Mouse (Mus musculus) regulatory T cell (primary cell): ENCODE measurements around the gene Trpm8.

Experiments
- in situ Hi-C: fragments of 300-600 bp; cut with MboI, MseI; formaldehyde crosslinking; loops from one replicate; pipeline ENCODE4 v1.15.1; 2025; ENCODE audit warnings: high pct_unique_total_duplicates

Trpm8 gene

DNA sequence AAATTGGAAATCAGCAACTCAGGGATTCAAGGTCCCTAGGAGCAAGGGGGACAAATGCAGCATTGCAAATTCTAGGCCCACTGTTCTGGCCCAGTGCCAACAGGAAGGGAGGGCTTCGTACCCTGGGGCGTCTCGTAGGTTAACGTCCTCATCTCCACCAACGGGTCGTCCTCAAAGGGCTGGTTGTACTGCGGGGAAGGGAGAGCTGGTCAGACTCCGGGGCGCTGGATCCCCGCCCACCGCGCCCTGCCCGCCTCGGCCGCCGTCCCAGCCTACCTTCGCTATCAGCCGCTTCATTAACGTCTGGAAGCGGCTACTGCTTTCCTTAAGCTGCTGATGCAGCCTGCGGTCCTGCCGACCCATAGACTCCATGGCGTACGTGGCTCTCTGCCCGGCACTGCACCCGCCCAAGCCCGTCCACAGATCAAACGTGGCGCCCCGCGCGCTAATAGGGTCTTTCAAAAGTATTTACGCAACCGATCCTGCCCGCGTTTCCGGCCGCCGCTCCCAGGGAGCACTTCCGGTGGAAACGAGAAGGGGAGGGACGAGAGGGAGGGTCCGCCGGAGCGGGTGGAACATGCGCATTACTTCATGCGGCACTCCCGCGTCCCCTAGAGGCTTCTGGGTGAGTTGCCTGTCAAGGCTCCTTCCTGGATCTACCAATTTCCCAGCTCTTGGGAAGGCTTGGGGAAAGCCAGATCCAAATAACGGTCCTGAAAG, at the start of gene Trpm8, which contains the start of gene Hjurp:
Trpm8 (plus strand) TSS at position 564 of the 720 bp plus-strand sequence.
Hjurp (minus strand) TSS at position 536 of the 720 bp plus-strand sequence.
- in situ Hi-C loops, result no loop called here

DNA sequence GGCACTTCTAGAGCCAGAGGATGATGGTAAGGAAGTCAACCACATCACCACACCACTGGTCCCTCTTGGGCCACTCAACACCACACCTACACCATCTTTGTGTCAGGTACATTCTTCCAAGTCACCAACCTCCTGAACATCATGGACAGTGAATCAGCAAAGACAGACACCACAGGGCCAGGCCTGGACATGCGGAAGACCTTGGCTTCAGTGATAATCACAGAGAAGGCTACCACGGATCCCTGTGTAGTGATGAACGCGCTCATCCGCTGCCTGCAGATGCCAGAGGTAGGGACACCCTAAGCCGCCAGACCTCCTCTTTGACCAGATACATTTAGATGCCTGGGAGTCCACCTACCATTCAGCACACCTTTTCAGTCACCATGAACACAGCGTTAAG, 49.3 kb upstream of the Trpm8 start:
- in situ Hi-C loops, result no loop called here

DNA sequence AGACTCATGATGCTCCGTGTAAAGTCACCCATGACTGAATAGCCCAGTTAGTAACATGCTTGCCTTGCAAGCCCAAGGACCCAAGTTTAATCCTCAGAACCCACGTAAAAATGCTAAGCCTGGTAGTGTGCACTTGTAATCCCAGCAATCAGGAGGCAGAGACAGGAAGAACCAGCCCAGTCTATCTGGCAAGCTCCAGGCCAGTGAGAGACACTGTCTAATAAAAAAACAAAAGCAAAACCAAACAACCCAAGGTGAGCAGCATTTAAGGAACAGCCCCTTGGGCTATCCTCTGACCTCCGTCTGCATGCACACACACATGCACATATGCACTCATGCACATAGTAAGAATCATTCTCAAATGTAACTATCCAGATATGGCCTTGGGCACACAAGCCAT, 47.9 kb upstream of the Trpm8 start:
- in situ Hi-C loops, result no loop called here

DNA sequence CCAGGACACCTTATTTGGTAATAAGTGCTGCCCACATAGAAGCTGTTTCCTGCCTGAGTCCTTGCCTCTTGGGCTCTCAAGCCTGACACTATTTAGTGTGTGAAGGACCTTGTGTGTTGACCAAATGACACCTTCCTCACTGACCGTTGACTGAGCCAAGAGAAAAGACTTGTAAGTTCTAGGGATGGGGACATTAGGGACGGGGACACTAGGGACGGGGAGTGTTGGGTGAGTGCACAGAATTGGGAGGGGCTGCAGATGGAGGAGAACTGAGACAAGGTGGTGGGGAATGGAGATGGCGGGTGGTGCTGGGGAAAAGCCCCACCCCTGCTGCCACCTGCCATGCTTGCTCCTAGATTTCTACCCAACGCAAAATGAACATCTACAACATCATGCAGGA, 47.5 kb upstream of the Trpm8 start:
- in situ Hi-C loops, result no loop called here

DNA sequence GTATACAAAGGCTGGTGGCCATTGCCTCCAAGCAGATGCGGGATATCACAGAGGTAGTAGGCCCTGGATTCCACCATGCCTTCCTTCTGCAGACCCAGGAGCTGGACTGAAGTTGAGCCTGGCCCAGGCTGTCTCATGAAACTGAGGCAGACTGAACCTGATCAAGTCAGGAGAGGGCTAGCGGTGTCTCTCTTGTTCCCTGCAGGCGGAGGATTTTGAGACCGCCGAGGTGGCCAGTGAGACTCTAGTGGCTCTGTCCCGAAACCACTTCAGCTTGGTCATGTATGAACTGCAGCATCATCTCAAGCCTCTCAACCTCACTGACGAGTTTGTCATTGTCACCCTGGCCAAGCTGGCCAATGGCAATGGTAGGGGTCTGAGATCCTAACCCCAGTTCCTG, 47.0 kb upstream of the Trpm8 start:
- in situ Hi-C loops, result no loop called here

DNA sequence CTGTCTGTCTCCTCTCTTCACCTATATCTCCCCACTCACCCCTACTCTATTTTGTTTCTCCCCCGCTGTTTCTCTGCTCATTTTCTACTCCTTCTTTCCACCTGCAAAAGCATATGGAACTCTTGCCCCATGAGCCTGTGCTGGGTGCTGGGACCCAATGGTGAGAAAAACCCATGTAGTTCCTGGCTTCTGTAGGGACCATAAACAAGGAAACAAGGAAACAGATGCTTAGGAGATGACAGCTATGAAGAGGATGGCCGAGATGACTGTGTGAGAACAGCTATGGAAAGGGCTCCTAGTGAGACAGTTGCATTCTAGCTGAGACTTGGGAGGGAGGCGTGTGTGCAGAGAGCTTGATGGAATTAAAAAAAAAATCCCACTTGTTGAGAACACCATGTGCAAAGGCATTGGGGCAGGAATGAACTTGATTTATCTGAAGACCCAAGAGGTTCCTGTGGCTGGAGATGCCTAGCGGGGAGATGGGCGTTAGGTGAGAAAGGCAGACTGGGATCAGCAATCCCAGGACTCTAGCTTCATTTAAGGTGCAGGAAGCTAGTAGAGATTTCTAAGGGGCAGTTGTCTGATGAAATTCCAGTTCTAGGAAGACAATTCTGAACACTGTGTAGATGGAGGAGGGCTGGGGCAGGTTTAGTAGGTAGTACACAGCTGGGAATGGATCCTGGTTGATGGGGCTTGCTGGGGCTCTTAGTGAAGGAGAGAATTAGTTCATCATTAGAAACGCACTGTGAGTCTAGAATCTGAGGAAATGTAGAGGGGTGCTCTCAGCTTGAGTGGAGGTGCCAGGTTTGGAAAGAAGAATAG, 46.3 kb upstream of the Trpm8 start:
- in situ Hi-C loops, result no loop called here

DNA sequence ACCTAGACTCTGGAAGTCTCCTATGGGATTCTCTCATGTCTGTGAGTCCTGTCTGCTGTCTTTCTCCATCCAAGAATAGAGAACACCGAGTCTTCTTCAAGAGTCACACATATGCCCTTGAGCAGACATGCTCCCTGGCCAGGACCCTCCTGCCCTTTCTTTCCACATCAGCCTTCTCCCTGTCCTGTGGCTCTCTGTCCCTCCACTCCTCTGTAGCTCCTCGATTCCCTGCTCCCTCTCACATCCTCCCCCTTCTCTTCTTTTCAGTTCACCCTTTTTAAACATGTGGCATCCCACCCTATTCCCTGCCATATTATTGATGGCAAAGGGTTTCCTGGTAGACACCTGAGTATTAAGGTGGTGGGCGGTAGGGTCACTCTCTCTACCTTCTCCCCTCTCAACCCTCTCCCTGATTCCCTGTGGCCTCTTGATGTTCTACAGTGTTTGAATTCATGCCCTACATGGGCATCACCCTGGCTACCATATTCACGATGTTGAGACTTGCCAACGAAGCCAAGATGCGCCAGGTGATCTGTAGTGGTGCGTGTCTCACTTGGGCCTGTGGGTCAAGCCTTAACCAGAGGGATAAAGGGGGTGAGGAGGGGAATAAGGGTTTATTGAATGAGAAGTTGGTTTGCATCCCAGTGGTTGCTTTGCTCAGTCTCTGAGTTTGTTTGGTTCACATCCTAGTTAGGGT, 45.5 kb upstream of the Trpm8 start:
- in situ Hi-C loops, result no loop called here

DNA sequence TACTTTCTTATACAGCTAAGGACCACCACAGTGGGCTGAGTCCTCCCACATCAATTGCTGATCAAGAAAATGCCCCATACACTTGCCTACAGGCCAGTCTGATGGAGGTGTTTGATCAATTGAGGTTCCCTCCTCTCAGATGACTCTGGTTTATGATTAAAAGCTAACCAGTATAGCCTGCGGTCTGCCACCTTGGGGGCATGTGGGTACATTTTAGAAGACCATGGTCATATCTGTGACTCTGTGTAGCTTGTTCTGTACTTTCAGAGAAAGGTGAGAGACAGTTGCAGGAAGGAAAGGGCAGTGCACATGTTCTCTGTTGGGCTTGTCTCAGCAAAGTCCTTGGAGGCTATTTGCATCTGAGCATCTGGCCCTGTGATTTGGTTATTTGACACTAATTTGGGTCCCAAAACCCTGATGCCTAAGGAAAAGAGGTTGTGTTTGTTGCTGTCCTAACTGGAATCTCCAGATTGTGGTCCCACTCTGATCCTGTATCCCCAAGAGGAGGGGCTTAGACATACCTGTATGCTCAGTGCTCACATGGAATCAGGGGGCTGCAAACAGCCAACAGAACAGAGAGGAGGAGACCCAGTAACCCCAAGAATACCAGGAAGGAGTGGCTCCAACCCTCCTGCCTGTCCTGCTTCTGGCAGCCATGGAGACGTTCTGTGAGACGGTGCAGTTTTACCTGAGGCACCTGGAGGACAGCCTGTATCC, 44.6 kb upstream of the Trpm8 start:
- in situ Hi-C loops, result no loop called here

DNA sequence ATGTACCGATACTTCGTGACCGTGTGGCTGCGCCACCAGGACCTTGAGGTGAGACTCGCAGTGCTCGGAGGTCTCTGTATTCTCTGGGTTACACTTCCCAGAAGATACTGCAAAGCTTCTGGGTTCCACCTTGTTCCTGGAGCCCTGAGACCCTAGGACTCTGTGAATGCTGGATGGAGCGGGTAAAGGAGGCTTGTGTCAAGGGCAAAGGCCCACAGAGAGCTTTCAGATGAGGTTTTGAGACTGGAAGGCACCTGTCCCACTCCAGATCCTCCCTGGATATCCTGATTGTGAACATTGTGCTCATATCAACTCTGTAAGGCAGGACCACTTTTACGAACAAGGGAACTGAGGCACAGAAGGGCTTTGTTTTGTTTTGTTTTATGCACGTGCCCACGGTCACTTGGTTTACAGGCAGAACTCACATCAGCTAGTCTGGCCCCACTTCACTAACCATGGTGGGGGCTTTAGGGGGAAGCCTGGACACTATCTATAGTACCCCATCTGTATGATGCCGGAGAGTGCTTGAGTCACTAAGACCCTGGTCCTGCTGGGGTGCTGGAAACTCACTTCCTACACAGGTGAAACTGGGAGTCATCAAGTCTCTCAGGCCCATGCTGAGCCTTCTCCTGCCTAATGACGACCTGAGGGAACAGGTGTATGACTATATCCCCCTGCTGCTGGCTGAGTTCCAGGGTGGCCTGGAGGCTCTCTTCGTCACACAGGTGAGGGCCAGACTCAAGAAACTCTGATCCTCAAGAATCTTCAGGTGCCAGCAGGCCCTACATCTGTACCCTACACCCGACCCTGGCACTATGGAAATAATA, 43.8 kb upstream of the Trpm8 start:
- in situ Hi-C loops, result no loop called here

DNA sequence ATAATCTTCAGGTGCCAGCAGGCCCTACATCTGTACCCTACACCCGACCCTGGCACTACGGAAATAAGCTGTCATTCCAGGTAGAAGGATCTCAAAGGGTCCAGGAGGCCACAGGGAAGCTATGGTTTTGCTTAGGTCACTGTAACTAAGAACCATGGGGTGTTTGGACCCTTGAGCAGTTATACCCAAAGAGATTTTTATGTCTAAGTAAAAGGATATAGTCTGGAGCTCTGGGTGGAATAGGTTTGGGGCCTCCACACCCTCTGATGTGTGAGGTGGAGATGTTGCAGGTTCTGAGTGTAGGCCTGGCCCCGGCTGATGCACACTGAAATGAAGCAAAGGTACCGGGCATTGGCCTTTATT, 43.2 kb upstream of the Trpm8 start:
- in situ Hi-C loops, result no loop called here

DNA sequence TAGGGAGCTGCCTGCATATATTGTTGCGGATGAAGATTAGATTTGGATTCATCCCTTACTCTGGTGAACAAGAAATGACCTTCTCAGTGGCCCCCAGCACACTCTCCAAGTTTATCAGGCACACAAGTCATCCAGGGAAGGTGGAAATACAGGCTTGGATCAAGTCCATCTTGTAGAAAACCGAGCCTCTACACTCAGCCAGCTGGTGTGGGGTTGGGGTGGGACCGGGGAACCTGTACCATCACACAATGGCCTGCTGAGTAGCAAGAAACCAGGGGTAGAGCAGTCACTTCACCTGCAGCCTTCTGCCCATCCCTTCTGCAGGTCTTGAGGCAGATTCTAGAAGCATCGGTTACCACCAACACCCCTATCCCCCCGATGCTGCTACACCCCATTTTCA, 42.8 kb upstream of the Trpm8 start:
- in situ Hi-C loops, result no loop called here

DNA sequence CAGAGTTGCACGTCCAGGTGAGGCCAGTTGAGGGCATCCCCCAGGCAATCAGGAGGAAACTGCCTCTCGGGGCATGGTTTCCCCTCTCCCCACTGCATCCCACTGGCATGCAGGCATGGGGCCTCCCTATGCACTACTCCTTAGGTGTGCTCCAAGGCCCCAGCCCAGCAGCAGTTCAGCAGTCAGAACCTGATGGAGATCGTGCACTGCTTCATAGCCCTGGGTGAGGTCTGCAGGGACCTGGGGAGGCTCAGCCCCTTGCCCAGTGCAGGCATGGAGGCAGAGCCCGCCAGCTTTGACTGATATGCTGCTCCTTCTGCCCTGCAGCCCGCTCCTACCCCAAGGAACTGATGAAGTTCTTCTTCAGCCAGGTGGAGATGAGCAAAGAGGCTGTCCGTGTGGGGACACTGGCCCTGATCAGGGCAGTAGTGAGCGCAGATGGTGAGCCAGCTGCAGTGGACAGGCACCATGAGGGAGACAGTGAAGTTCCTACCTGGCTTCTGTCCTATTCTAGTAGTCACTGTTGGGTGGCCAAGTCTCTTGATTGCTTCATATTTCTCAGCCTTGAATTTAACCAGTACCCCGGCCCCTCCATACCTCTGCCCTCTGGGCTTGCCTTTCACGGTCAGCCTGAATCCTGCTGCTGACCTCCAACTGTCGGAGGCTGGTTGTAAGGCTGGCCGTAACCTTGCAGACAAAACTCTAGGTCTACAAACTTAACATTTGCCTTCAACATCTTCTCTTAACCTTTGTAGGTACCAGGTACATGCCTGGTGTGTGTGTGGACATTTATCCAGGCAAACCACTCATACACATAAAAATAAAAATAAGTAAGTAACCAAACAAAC, 42.2 kb upstream of the Trpm8 start:
- in situ Hi-C loops, result no loop called here

DNA sequence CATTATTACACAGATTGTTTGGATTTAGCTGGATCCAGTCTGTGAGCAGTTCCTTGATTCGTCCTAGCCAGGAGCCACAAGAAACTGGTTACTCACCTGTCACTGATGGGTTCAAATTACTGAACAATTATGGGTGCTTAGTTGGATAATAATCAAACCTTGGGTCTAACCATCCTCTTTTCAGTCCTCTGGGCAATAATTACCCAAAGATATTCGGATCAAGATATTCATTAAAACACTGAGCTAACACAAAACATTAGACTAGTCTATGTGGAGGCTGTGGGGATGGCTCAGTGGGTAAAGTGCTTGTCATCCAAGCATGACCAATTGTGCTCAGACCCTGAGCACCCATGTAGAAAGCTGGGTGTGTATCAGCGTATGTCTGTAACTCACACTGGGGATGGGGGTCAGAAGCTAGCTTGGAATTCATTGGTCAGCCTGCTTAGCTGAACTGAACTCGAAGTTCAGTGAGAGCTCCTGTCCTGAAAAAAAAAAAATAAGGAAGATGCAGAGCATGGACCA, 41.5 kb upstream of the Trpm8 start:
- in situ Hi-C loops, result no loop called here

DNA sequence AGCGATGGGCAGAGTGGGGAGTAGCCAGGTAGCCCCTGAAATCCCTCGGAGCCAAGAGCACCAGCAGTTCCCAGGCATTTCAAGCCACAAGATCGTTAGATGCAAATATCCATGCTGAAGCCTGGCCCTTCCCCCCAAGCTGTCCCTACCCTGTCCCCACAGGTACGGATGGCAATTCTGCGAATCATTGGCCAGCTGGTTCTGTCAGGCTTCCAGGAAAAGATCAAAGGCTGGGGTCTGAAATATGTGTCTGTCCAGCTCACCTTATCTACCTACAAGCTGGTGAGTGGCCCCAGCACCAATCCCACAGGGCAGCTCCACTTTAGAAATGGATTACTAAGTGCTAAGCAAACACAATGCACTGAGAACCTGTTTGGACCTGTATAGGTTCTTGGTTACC, 40.1 kb upstream of the Trpm8 start:
- in situ Hi-C loops, result no loop called here

DNA sequence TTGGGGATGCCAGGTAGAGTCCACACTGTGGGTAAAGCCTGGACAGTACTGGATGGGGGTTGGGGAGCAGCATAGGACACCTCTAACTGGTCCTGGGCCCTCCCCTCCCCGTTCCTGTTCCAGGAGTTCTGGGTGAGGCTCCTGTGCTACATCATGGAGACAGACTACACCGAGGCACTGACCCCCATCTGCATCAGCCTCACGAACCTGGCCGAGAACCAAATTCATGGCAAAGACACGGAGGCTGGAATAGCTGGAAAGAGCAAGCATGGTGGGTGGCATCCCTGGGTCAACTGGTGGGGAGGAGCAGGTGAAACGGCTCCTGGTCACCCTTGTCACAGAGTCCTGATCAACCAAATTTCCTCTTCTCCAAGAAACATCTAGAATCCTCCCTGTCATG, 38.7 kb upstream of the Trpm8 start:
- in situ Hi-C loops, result no loop called here

DNA sequence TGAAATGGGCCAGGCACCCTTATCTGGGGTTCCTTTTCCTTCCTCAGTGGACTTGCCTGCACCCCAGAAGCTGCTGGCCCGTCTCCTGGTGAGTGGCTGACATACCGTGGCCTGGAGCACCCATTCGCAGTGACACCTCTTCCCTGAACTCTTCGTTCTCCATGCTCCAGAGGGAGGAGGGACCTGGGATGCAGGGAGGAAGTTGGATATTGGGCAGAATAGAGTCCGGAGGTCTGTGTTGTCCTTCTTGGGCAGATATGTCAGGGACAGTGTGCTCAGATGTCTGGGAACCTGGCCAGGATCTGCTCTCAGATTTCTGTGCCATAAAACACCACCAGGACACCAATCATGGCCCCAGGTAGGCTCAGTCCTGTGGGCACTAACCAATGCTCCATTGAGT, 37.4 kb upstream of the Trpm8 start:
- in situ Hi-C loops, result no loop called here

DNA sequence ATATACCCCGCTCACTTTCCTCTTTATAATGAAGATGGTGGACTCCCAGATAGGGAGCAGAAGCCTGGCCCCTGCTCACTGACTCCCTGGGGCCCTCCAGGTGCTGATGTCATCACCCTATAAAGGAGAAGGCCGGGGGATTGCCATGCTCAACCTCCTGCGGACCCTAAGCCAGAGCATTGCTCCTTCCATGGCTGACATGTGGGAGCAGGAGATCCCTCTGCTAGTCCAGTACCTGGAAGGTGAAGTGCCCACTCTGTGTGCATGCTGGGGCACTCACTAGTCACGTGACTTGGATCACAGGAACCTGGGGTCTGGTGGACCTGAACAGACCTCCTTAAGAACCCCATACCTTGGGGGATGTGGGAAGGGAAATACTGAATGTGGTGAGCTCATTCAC, 36.9 kb upstream of the Trpm8 start:
- in situ Hi-C loops, result no loop called here

DNA sequence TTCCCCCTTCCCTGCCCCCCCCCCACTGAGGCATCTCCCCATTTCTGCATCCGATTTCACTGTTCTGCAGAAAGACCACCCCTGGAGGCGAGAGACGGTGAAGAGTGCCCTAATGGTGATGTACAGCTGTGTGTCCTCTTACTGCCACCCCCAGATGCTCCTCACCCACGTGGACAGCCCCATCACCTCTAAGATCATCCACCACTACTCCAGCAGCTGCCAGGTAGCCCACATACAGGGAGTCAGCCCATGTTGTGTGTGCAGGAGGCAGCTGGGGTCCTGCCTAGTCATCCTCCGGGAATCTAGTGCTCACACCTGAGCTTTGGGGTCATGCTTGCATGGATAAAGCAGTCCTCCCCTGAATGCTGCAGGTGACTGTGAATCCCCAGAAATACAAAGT, 33.6 kb upstream of the Trpm8 start:
- in situ Hi-C loops, result no loop called here

DNA sequence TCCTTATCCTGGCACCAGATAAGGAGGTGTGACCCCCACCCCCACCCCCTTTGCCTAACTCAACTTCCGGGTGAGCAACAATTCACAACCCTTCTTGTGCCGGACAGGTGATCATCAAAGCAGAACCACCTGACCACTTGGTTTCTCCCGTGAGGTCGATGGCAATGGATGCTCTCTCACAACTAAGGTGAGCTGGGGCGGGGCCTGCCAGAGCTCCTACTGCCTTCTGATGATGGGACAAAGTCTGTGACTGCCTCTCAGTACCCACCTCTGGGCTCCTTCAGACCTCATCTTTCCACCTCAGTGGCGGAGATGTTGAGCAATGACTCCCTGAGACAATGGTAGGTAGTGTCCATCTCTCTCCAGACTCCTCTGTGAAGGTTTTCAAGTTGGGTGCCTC, 31.6 kb upstream of the Trpm8 start:
- in situ Hi-C loops, result no loop called here

DNA sequence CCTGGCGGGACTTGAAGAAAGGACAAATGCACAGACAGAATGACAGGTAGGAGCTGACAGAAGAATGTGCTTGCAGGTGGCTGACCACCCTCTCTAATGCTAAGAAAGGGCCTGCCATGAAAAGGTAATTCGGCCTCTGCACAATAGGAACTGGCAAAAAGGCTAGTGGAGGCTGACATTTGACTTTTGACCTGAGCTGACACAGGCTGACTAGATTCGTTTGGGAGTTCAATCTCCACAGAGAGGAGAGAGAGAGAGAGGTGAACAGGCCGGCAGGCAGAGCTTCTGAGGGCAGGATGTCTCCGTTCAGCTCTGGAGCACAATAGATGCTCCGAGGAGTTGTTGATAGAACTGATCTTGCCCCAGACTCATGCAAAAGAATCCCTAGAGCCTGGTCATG, 31.1 kb upstream of the Trpm8 start:
- in situ Hi-C loops, result no loop called here
